Mouse (Mus musculus): Measurements from ENCODE around the gene Gxylt2.

Gene Gxylt2

GRCm38 (mm10) chr6:100704574-100705365 lies at the start of gene Gxylt2:
Gxylt2 (plus strand) TSS chr6:100704734.
- DNase-seq, result peak; percentile 97

- DNase-seq, result peak; percentile 97
Observed at GRCm38 (mm10) chr6:100660395-100660794, 44.1 kb upstream of the Gxylt2 start.

GRCm38 (mm10) chr6:100662224-100662623 lies 42.3 kb upstream of the Gxylt2 start:
- DNase-seq, result peak; percentile 88

- DNase-seq, result no peak
Observed at GRCm38 (mm10) chr6:100667644-100668043, 36.9 kb upstream of the Gxylt2 start.

GRCm38 (mm10) chr6:100668858-100669257 lies 35.7 kb upstream of the Gxylt2 start:
- DNase-seq, result peak; percentile 62

- DNase-seq, result peak; percentile 96
Observed at GRCm38 (mm10) chr6:100670370-100670841, 34.1 kb upstream of the Gxylt2 start.

- DNase-seq, result peak; percentile 98
Observed at GRCm38 (mm10) chr6:100670880-100671344, 33.6 kb upstream of the Gxylt2 start, which contains the start of gene Shq1. Shq1 (minus strand) TSS chr6:100671157.

- peak; percentile 45 for DNase-seq
Observed at GRCm38 (mm10) chr6:100671401-100671800, 33.1 kb upstream of the Gxylt2 start.

- DNase-seq, result peak; percentile 52
Observed at GRCm38 (mm10) chr6:100674974-100675373, 29.6 kb upstream of the Gxylt2 start.

GRCm38 (mm10) chr6:100676461-100676860 lies 28.1 kb upstream of the Gxylt2 start:
- no peak for DNase-seq

- peak; percentile 70 for DNase-seq
Observed at GRCm38 (mm10) chr6:100678636-100679035, 25.9 kb upstream of the Gxylt2 start.

GRCm38 (mm10) chr6:100686341-100686740 lies 18.2 kb upstream of the Gxylt2 start:
- DNase-seq, result peak; percentile 74

- DNase-seq, result peak; percentile 79
Observed at GRCm38 (mm10) chr6:100699986-100700385, 4.5 kb upstream of the Gxylt2 start.

- DNase-seq, result peak; percentile 74
Observed at GRCm38 (mm10) chr6:100700774-100701173, 3.8 kb upstream of the Gxylt2 start.

- DNase-seq, result no peak
Observed at GRCm38 (mm10) chr6:100704197-100704573, 349 bp upstream of the Gxylt2 start.

GRCm38 (mm10) chr6:100705366-100705811 lies 855 bp downstream of the Gxylt2 start:
- no peak for DNase-seq

- DNase-seq, result no peak
Observed at GRCm38 (mm10) chr6:100706861-100707260, 2.3 kb downstream of the Gxylt2 start.

GRCm38 (mm10) chr6:100707557-100707956 lies 3.0 kb downstream of the Gxylt2 start:
- peak; percentile 98 for DNase-seq

- DNase-seq, result no peak
Observed at GRCm38 (mm10) chr6:100708248-100708647, 3.7 kb downstream of the Gxylt2 start.

- no peak for DNase-seq
Observed at GRCm38 (mm10) chr6:100708996-100709395, 4.5 kb downstream of the Gxylt2 start.

GRCm38 (mm10) chr6:100709483-100709882 lies 4.9 kb downstream of the Gxylt2 start:
- DNase-seq, result peak; percentile 97

GRCm38 (mm10) chr6:100710170-100710569 lies 5.6 kb downstream of the Gxylt2 start:
- DNase-seq, result no peak

GRCm38 (mm10) chr6:100710866-100711265 lies 6.3 kb downstream of the Gxylt2 start:
- DNase-seq, result peak; percentile 86

GRCm38 (mm10) chr6:100715296-100715828 lies 10.8 kb downstream of the Gxylt2 start:
- peak; percentile 87 for DNase-seq

Measured in heart, adult 11 months (tissue).